Mouse (Mus musculus) yolk sac, embryonic 10.5 days (tissue): ENCODE measurements at regions not wholly inside any gene's neighbourhood (a gene's known extent, or its start where the extent isn't known, plus 50 kb on each side); places are given as distances from the start of the nearest gene placed in this dataset.
"Not testable (repeated sequence)": the region's sequence is repeated elsewhere in the genome, so short reads cannot be mapped to it uniquely, and the experiment has no call there.

Experiments
- DNase-seq: peaks from one replicate; pipeline ENCODE4 v3.0.0-alpha.2; 2017; ENCODE audit warnings: low spot score

GRCm38 (mm10) chr3:34709553-34709952 lies 59.3 kb downstream of the Sox2 start:
- no peak for DNase-seq

- not testable (repeated sequence) for DNase-seq
Observed at GRCm38 (mm10) chr3:34712137-34712536, 61.9 kb downstream of the Sox2 start.

- no peak for DNase-seq
Observed at GRCm38 (mm10) chr3:34722506-34722905, 72.3 kb downstream of the Sox2 start.

GRCm38 (mm10) chr3:34726955-34727354 lies 76.8 kb downstream of the Sox2 start:
- no peak for DNase-seq

GRCm38 (mm10) chr3:34728282-34728681 lies 78.1 kb downstream of the Sox2 start:
- no peak for DNase-seq

GRCm38 (mm10) chr3:34734966-34735365 lies 84.8 kb downstream of the Sox2 start:
- DNase-seq: no peak

- no peak for DNase-seq
Observed at GRCm38 (mm10) chr3:34738001-34738400, 87.8 kb downstream of the Sox2 start.

- peak; percentile 14 for DNase-seq
Observed at GRCm38 (mm10) chr3:34738938-34739337, 88.7 kb downstream of the Sox2 start.

- DNase-seq: no peak
Observed at GRCm38 (mm10) chr3:34739693-34740092, 89.5 kb downstream of the Sox2 start.

- DNase-seq: peak; percentile 25
Observed at GRCm38 (mm10) chr3:34740110-34740509, 89.9 kb downstream of the Sox2 start.

- no peak for DNase-seq
Observed at GRCm38 (mm10) chr3:34745181-34745736, 95.1 kb downstream of the Sox2 start.

GRCm38 (mm10) chr3:34747499-34748093 lies 97.4 kb downstream of the Sox2 start:
- DNase-seq: no peak

- DNase-seq: no peak
Observed at GRCm38 (mm10) chr3:34749989-34750388, 99.8 kb downstream of the Sox2 start.

- no peak for DNase-seq
Observed at GRCm38 (mm10) chr3:34751551-34751950, 101.3 kb downstream of the Sox2 start.

GRCm38 (mm10) chr3:34753557-34753956 lies 103.4 kb downstream of the Sox2 start:
- DNase-seq: peak; percentile 62

GRCm38 (mm10) chr3:34754781-34755180 lies 104.6 kb downstream of the Sox2 start:
- DNase-seq: no peak

- not testable (repeated sequence) for DNase-seq
Observed at GRCm38 (mm10) chr3:34755282-34755681, 105.1 kb downstream of the Sox2 start.

GRCm38 (mm10) chr3:34756632-34757031 lies 106.4 kb downstream of the Sox2 start:
- DNase-seq: no peak

- DNase-seq: no peak
Observed at GRCm38 (mm10) chr3:34757130-34757529, 106.9 kb downstream of the Sox2 start.

- no peak for DNase-seq
Observed at GRCm38 (mm10) chr3:34757813-34758510, 107.8 kb downstream of the Sox2 start.

- DNase-seq: no peak
Observed at GRCm38 (mm10) chr3:34759942-34760640, 109.9 kb downstream of the Sox2 start.

GRCm38 (mm10) chr3:34761162-34761769 lies 111.1 kb downstream of the Sox2 start:
- no peak for DNase-seq
